Mouse (Mus musculus) CH12.LX (cell line): ENCODE measurements around the gene Fastkd5.

Source experiments
- BHLHE40 ChIP-seq: IDR thresholded peaks from 2 replicates; pipeline ENCODE4 v1.6.1; 2011; ENCODE audit warnings: mild to moderate bottlenecking, low read depth, low read length, improper control_type of control experiment
- CTCF ChIP-seq, 2 experiments: IDR thresholded peaks in 1 of 2; conservative IDR thresholded peaks in 1 of 2; 2 replicates each; pipeline ENCODE4 v1.5.1; 2011 to 2012; ENCODE audit warnings: low read depth in 2 of 2, low read length in 2 of 2, improper control_type of control experiment in 1 of 2, inconsistent platforms in 1 of 2, mild to moderate bottlenecking in 1 of 2, moderate library complexity in 1 of 2
- E2F4 ChIP-seq: IDR thresholded peaks from 2 replicates; pipeline ENCODE4 v1.6.1; 2011; ENCODE audit warnings: low read depth, low read length, improper control_type of control experiment; ENCODE audit not compliant: insufficient replicate concordance
- EP300 ChIP-seq: IDR thresholded peaks from 2 replicates; pipeline ENCODE4 v1.6.1; 2011; ENCODE audit warnings: low read length, improper control_type of control experiment
- JUND ChIP-seq: conservative IDR thresholded peaks from 2 replicates; pipeline ENCODE4 v1.6.1; 2011; ENCODE audit warnings: low read depth, low read length, improper control_type of control experiment
- MYC ChIP-seq: IDR thresholded peaks from 2 replicates; pipeline ENCODE4 v1.6.1; 2011; ENCODE audit warnings: low read depth, mild to moderate bottlenecking, improper control_type of control experiment, low read length
- POLR2A ChIP-seq: IDR thresholded peaks from 2 replicates; pipeline ENCODE4 v1.6.1; 2011; ENCODE audit warnings: low read depth, mild to moderate bottlenecking, improper control_type of control experiment, low read length
- SIN3A ChIP-seq: IDR thresholded peaks from 2 replicates; pipeline ENCODE4 v1.6.1; 2012; ENCODE audit warnings: low read length, improper control_type of control experiment, inconsistent platforms
- SMC3 ChIP-seq: IDR thresholded peaks from 2 replicates; pipeline ENCODE4 v1.6.1; 2011; ENCODE audit warnings: low read depth, low read length, improper control_type of control experiment
- TCF12 ChIP-seq: IDR thresholded peaks from 2 replicates; pipeline ENCODE4 v1.6.1; 2014; ENCODE audit warnings: low read depth, mild to moderate bottlenecking, inconsistent platforms, low read length, improper control_type of control experiment
- UBTF ChIP-seq: IDR thresholded peaks from 2 replicates; pipeline ENCODE4 v1.6.1; 2012; ENCODE audit warnings: low read depth, mild to moderate bottlenecking, inconsistent platforms, low read length, improper control_type of control experiment, moderate library complexity
- USF2 ChIP-seq: conservative IDR thresholded peaks from 2 replicates; pipeline ENCODE4 v1.6.1; 2011; ENCODE audit warnings: low read depth, low read length, improper control_type of control experiment
- ZC3H11A ChIP-seq: IDR thresholded peaks from 2 replicates; pipeline ENCODE4 v1.6.1; 2012; ENCODE audit warnings: low read depth, mild to moderate bottlenecking, inconsistent platforms, low read length, improper control_type of control experiment
- ZNF384 ChIP-seq: IDR thresholded peaks from 2 replicates; pipeline ENCODE4 v1.6.1; 2012; ENCODE audit warnings: low read depth, low read length, improper control_type of control experiment, inconsistent platforms

DNA sequence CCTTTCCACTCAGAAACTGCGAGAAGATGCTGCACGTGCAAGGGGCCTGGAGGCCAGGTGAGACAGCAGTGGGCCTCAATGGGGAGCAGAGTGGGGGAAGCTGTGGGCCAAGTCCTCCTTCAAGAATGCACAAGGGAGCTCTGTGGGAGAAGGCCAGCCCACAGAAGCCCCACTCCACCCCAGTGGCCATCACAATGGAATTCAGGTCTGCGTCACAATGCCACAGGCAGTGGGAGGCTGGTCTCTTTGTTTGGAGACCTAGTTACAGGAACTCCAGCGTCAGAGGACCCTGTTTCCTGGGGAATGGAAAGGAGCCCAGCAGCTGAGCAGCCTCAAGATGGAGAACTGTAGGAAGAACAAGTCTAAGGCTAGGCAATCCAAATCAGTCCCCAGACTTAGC is 40.7 kb downstream of the Fastkd5 start:
- TF ChIP-seq ZNF384 (no peak), CTCF (conservative IDR thresholded peaks at IDR 0.05 in 1 of 2, IDR thresholded peaks at IDR 0.05 in 1 of 2; ENCODE audit: low read depth in 2 of 2, low read length in 2 of 2) (no peak), JUND (no peak), TCF12 (no peak), E2F4 (no peak), EP300 (no peak), SIN3A (no peak), BHLHE40 (no peak), MYC (no peak), POLR2A (no peak), USF2 (no peak), UBTF (no peak), SMC3 (no peak), ZC3H11A (no peak)
